Mouse (Mus musculus) forebrain, embryonic 12.5 days (tissue): ENCODE results near the gene Cpeb1. TPM values are rescaled to one million over a fixed set of nuclear protein-coding genes. Genes with fewer than 3 reads are reported as not detected.

Experiments used
- ATAC-seq: fragments of 200-750 bp; cut with Nextera tagmentation; 2 replicates; pipeline ENCODE4 v1.8.0; 2017; ENCODE audit warnings: moderate TSS enrichment; ENCODE audit not compliant: low FRiP score
- H3K27ac ChIP-seq: fragments of 300-500 bp; sonication (generic); 2 replicates; pipeline ENCODE4 v1.5.1; 2016; ENCODE audit warnings: mild to moderate bottlenecking
- H3K27me3 ChIP-seq: fragments of 300-500 bp; sonication (generic); 2 replicates; pipeline ENCODE4 v1.6.1; 2016; ENCODE audit warnings: mild to moderate bottlenecking
- H3K36me3 ChIP-seq: fragments of 300-500 bp; sonication (generic); replicated peaks from 2 replicates; pipeline ENCODE4 v1.6.1; 2016; ENCODE audit warnings: mild to moderate bottlenecking
- H3K4me1 ChIP-seq: fragments of 300-500 bp; sonication (generic); 2 replicates; pipeline ENCODE4 v1.6.1; 2016
- H3K4me2 ChIP-seq: fragments of 300-500 bp; sonication (generic); 2 replicates; pipeline ENCODE4 v1.6.1; 2016; ENCODE audit warnings: mild to moderate bottlenecking, moderate library complexity
- H3K4me3 ChIP-seq: fragments of 300-500 bp; sonication (generic); replicated peaks from 2 replicates; pipeline ENCODE4 v1.5.1; 2016; ENCODE audit warnings: mild to moderate bottlenecking
- H3K9ac ChIP-seq: fragments of 300-500 bp; sonication (generic); 2 replicates; pipeline ENCODE4 v1.6.1; 2016; ENCODE audit warnings: mild to moderate bottlenecking
- H3K9me3 ChIP-seq: fragments of 300-500 bp; sonication (generic); 2 replicates; pipeline ENCODE4 v1.6.1; 2016
- WGBS: fragments of 180-500 bp; shearing (Covaris S2); methylation state at CpG from one replicate; pipeline ENCODE4 v1.1.7; 2016; 5-methylcytosine and 5-hydroxymethylcytosine counted together
- polyA plus RNA-seq: library from polyadenylated mRNA; unstranded; fragments of >200 nt; fragmentation: Nextera tagmentation; extraction: Ambion mirVana; gene quantifications from 2 replicates; pipeline ENCODE4 v1.2.1, GENCODE M21; 2016

Cpeb1 gene
- polyA plus RNA-seq, 1 experiment from 2014 or later = 1.5 TPM

DNA sequence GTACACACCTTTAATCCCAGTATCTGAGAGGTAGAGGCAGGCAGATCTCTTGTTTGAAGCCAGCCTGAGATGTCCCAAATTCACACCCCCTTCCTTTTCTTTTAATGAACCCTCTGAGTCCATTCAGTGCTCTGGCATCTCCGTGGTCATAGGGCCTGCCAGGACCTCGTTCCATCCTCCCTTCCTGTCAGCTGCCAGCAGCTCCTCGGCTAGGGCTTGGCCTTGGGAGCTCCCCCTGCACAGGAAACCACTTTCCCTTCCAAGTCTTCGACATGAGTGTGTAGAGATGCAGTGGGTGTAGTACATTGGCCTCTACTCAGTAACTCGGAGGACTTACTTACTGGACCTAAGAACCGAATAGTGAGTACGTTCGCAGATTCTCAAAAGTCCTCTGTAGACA, 139.7 kb downstream of the Cpeb1 start:
- WGBS = 78% methylated on average over 8 of the region's 8 CpGs
- Histone ChIP-seq H3K4me3 (no peak overlapping the region), H3K9me3 (no peaks in the 10 kb centered on the region), H3K9ac (no peak overlapping the region), H3K36me3 (no peaks in the 10 kb centered on the region), H3K27ac (no peak overlapping the region), H3K4me1 (no peaks in the 10 kb centered on the region), H3K27me3 (0 out of 2 replicates have a peak, but pooled peaks cover 4% of the 10 kb centered on the region), H3K4me2 (no peak overlapping the region)
- no peak for ATAC-seq

DNA sequence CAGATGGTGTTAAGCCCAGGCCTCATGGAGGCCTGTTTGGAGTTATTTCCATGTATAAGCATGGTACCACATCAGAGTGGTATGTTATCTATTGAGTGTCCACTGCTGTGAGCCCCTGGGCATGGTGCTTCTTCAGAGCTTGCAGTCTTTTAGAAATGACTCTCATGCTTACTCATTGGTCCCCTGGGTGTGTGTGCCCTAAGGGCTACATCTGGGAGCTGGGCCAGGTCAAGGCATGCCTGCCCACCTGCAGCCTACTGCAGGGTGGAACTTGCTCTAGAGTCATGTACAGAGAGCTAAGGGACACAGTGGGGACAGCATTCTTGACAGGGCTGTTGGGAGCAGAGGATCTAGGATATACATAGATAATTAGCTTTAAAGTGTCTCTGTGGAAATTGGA, 143.7 kb downstream of the Cpeb1 start:
- Histone ChIP-seq H3K9ac (no peak overlapping the region), H3K36me3 (no peaks in the 10 kb centered on the region), H3K27me3 (0 out of 2 replicates have a peak, but pooled peaks cover 4% of the 10 kb centered on the region), H3K4me1 (no peaks in the 10 kb centered on the region), H3K27ac (no peak overlapping the region), H3K9me3 (no peaks in the 10 kb centered on the region), H3K4me3 (no peak overlapping the region), H3K4me2 (no peak overlapping the region)
- ATAC-seq = no peak

DNA sequence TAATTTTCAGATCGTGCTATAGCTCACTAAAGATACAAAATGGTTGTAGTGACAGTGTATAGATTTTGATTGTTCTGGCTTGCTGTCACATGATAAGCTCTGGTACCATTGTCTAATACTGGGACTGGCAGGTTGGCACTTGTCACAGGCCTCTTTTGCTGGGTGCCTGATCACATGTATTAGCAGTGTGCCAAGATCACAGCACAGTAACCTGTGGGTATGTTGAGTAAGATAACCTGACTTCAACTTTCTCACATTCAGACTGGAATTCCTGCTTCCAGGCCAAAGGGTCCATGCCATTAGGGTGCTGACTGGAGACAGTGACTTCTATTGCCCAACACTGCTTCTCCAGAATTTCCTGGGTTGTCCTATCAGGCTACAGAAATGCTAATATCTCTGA, 144.1 kb downstream of the Cpeb1 start:
- H3K4me1 ChIP-seq = no peaks in the 10 kb centered on the region
- no peaks in the 10 kb centered on the region for H3K36me3 ChIP-seq
- no peak for ATAC-seq
- no peak overlapping the region for H3K9ac ChIP-seq
- H3K4me3 ChIP-seq = no peak overlapping the region
- H3K9me3 ChIP-seq = no peaks in the 10 kb centered on the region
- H3K27me3 ChIP-seq = 0 out of 2 replicates have a peak, but pooled peaks cover 4% of the 10 kb centered on the region
- H3K4me2 ChIP-seq = no peak overlapping the region
- 88% methylated on average over 1 of the region's 1 CpGs for WGBS
- H3K27ac ChIP-seq = no peak overlapping the region

DNA sequence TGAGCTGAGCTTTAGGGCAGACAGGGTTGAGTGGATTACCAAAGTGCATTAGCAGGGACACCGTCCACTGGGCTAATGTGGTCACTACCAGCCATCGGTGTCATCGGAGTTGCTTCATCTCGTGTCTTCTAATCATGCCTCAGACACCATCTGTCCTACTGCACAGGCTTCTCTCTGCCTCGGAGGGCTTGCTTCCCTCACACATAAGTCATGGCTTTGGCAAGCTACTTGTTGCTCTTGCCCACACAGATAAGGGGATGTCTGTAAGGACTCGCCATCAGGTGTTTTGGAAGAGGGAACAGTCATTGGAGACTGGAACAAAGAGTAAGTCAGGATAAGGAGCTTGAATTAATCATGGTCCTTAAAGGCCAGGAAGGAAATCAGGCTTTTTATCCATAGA, 146.0 kb downstream of the Cpeb1 start:
- no peaks in the 10 kb centered on the region for H3K36me3 ChIP-seq
- ATAC-seq = no peak
- no peak overlapping the region for H3K27ac ChIP-seq
- no peak overlapping the region for H3K4me2 ChIP-seq
- 92% methylated on average over 6 of the region's 6 CpGs for WGBS
- no peaks in the 10 kb centered on the region for H3K4me1 ChIP-seq
- 0 out of 2 replicates have a peak, but pooled peaks cover under 1% of the 10 kb centered on the region for H3K27me3 ChIP-seq
- no peaks in the 10 kb centered on the region for H3K9me3 ChIP-seq
- H3K4me3 ChIP-seq = no peak overlapping the region
- H3K9ac ChIP-seq = no peak overlapping the region

DNA sequence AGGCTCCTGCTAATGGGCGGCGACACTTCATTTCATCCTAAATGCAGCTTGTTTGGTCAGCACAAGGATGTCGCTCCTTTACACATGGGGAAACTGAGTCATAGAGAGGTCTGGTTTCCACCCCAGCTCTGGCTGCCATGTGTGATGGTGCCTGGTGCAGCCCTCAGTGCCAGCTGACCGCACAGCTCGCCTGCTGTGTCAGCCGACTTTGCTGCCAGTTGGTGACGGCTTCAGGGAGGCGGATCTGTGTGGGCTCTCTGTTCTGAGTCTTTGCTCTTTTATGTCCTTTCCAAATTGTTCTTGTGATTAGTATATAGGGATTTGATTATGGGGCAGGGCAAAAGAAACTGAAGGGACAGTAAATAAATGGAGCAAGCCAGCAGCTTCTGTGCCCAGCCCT, 147.5 kb downstream of the Cpeb1 start:
- no peak overlapping the region for H3K9ac ChIP-seq
- no peaks in the 10 kb centered on the region for H3K36me3 ChIP-seq
- no peaks in the 10 kb centered on the region for H3K9me3 ChIP-seq
- 75% methylated on average over 8 of the region's 8 CpGs for WGBS
- no peak overlapping the region for H3K4me3 ChIP-seq
- no peak overlapping the region for H3K4me2 ChIP-seq
- no peaks in the 10 kb centered on the region for H3K27me3 ChIP-seq
- ATAC-seq = no peak
- no peaks in the 10 kb centered on the region for H3K4me1 ChIP-seq
- no peak overlapping the region for H3K27ac ChIP-seq

DNA sequence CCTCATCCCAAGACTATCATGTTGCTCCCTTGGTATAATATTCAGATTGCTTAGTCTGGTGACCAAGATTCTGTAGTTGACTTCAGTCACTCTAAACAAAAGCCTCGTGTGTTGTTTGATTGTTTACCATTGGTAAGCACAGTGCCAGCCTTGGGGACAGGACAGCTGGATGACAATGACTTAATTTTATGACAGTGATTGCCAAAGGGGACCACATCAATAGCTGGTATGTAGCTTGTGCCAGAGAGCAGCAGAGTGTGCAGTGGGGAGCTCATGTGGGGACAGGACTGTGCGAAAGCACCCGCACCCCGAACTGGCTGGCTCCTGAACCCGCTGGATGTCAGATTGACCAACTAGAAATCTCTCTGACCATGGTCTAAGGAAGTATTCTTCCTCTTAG, 150.6 kb downstream of the Cpeb1 start:
- no peak overlapping the region for H3K27ac ChIP-seq
- WGBS = 94% methylated on average over 5 of the region's 5 CpGs
- ATAC-seq = no peak
- no peaks in the 10 kb centered on the region for H3K27me3 ChIP-seq
- no peak overlapping the region for H3K9ac ChIP-seq
- H3K4me2 ChIP-seq = no peak overlapping the region
- H3K4me3 ChIP-seq = no peak overlapping the region
- no peaks in the 10 kb centered on the region for H3K36me3 ChIP-seq
- no peaks in the 10 kb centered on the region for H3K9me3 ChIP-seq
- peaks cover 10% of the 10 kb centered on the region; the same call in 1 of the 2 replicates for H3K4me1 ChIP-seq

DNA sequence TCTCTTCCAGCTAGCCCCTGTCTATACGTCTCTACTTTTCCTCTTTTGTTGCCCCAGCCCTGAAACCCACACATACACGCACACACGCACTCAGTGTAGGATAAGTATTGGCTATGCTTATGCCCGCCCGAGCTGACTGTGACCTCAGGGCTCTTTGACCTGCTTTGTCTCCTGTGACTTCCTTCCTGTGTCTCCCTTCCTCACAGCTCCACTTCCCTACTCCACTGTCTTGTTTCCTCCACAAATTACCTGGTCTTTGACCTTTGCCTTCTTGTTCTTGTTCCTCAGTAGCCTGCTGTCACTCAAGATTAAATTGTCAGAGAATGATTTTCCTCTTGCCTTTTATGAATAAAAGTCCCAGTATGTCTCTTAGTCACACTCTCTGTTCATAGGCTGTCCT, 151.2 kb downstream of the Cpeb1 start:
- Histone ChIP-seq H3K9me3 (no peaks in the 10 kb centered on the region), H3K4me2 (no peak overlapping the region), H3K36me3 (no peaks in the 10 kb centered on the region), H3K9ac (no peak overlapping the region), H3K27me3 (no peaks in the 10 kb centered on the region), H3K4me1 (peaks cover 10% of the 10 kb centered on the region; the same call in 1 of the 2 replicates), H3K4me3 (no peak overlapping the region), H3K27ac (no peak overlapping the region)
- WGBS = 83% methylated on average over 5 of the region's 5 CpGs
- no peak for ATAC-seq

DNA sequence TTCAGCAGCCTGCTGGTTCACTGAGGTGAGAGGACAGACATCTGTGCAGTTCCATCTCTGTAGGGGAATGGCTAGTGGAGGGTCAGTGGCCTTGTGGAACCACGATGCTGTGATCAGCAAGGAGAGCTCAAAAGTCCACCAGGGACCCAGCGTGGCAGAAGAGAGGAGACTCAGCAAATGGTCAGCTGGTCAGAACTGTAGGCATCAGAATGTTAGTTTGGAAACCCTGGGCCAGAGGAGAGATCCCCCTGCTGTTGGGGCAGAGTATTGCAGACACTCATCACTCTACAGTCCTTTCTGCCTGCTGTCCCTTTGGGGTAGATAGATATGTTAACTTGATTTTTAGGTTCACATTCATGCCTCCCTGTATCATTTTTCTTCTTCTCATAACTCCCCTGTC, 151.6 kb downstream of the Cpeb1 start:
- Histone ChIP-seq H3K9me3 (no peaks in the 10 kb centered on the region), H3K4me2 (no peak overlapping the region), H3K36me3 (no peaks in the 10 kb centered on the region), H3K9ac (no peak overlapping the region), H3K27me3 (no peaks in the 10 kb centered on the region), H3K4me1 (peaks cover 10% of the 10 kb centered on the region; the same call in 1 of the 2 replicates), H3K4me3 (no peak overlapping the region), H3K27ac (no peak overlapping the region)
- 90% methylated on average over 2 of the region's 2 CpGs for WGBS
- ATAC-seq = no peak

DNA sequence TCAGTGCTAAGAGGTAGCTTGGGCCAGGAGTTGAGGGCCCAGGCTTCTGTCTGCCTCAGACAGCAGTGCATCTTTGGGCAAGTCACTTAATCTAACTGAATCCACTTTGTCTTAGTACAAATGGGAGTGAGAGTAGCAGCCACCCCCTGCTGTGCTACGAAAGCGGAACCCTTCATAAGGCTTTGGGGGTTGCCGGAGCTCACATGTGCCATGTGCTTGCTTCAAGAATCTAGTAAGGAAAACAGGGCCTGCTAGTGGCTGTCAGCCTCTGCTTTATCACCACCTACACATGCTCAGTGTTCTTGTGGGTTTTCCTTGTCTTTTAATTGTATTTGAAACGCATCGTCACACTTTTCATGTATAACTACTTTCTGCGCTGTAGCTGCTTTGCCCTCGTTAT, 153.9 kb downstream of the Cpeb1 start:
- no peak for ATAC-seq
- H3K27me3 ChIP-seq = no peaks in the 10 kb centered on the region
- no peak overlapping the region for H3K4me2 ChIP-seq
- H3K27ac ChIP-seq = no peak overlapping the region
- no peak overlapping the region for H3K9ac ChIP-seq
- peaks cover 10% of the 10 kb centered on the region; the same call in 1 of the 2 replicates for H3K4me1 ChIP-seq
- 50% methylated on average over 7 of the region's 7 CpGs for WGBS
- no peaks in the 10 kb centered on the region for H3K36me3 ChIP-seq
- H3K4me3 ChIP-seq = no peak overlapping the region
- H3K9me3 ChIP-seq = no peaks in the 10 kb centered on the region

DNA sequence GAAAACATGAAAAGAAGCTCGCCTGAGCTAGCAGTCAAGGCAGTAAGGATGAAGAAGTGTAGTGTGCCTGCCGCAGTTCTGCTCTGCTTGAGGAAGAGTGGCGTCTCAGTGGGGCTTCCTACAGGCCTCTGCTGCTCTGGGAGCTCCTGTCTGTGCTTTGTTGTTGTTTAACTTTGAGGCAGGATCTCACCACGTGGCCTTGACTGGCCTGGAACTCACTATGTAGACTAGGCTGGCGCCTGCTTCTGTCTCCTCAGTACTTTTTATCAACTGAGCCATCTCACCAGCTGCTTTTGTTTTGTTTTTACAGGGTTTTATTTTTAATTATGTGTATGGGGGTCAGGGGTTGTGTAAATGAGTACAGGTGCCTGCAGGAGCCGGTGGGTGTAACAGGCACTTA, 157.1 kb downstream of the Cpeb1 start:
- H3K27me3 ChIP-seq = no peaks in the 10 kb centered on the region
- no peak for ATAC-seq
- H3K27ac ChIP-seq = no peak overlapping the region
- H3K4me3 ChIP-seq = no peak overlapping the region
- H3K9ac ChIP-seq = no peak overlapping the region
- H3K4me2 ChIP-seq = no peak overlapping the region
- no peaks in the 10 kb centered on the region for H3K36me3 ChIP-seq
- H3K4me1 ChIP-seq = peaks cover 10% of the 10 kb centered on the region; the same call in 1 of the 2 replicates
- WGBS = 43% methylated on average over 6 of the region's 6 CpGs
- H3K9me3 ChIP-seq = no peaks in the 10 kb centered on the region

Other genes starting within 250 kb of the Cpeb1 start
- 2.3 and 2.8 TPM in 2 replicates for gene Pde8a, start 241.9 kb downstream of the Cpeb1 start, polyA plus RNA-seq
- gene Rps17, start 110.2 kb downstream of the Cpeb1 start, polyA plus RNA-seq = 919 and 971 TPM in 2 replicates
- gene Ap3b2, start 38.5 kb upstream of the Cpeb1 start, polyA plus RNA-seq = 52.0 and 60.1 TPM in 2 replicates
- gene BC048679, start 42.8 kb upstream of the Cpeb1 start, polyA plus RNA-seq = not detected in 2 replicates
- gene Fsd2, start 111.5 kb upstream of the Cpeb1 start, polyA plus RNA-seq = 0.27 and 0.31 TPM in 2 replicates
- gene Whamm, start 115.8 kb upstream of the Cpeb1 start, polyA plus RNA-seq = 5.9 and 6.0 TPM in 2 replicates